Mouse (Mus musculus): ENCODE results near the gene Smpd1. TPM values are rescaled to one million over a fixed set of nuclear protein-coding genes. Genes with fewer than 3 reads are reported as not detected.

Smpd1 gene
- total RNA-seq, 2 experiments from 2014 or later: 97.4 to 114 TPM

DNA sequence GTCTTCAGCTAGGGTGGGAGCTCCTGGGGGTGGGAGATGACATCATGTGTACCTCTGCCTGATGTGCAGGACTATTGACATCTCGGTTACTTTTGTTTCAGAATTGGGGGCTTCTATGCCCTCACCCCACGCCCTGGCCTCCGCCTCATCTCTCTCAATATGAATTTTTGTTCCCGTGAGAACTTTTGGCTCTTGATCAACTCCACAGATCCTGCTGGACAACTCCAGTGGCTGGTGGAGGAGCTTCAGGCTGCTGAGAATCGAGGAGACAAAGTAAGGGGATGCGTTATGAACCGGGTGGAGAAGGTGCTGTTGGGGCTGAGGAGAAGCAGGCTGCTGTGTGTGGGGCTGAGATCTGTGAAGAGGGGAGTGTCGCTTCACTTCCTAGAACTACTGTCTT is 2.2 kb downstream of the Smpd1 start:
- no peak for DNase-seq (ENCODE audit: low spot score in 2 of 2)
- intact Hi-C loops (cut with DNase I): loop anchor here (5.0 kb wide), 2 partner anchors 81 to 186 kb away; partner anchors contain the start of gene Taf10

DNA sequence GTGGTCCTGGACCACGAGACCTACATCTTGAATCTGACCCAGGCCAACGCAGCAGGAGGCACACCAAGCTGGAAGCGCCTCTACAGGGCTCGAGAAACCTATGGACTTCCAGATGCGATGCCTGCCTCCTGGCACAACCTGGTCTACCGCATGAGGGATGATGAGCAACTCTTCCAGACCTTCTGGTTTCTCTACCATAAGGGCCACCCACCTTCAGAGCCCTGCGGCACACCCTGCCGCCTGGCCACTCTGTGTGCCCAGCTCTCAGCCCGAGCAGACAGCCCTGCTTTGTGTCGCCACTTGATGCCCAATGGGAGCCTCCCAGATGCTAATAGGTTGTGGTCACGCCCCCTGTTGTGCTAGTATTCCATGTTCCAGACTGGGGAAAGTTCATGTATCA is 3.5 kb downstream of the Smpd1 start:
- intact Hi-C loops (cut with DNase I): loop anchor here (5.0 kb wide), 2 partner anchors 80 to 185 kb away; partner anchors contain the start of gene Taf10
- no peak for DNase-seq (ENCODE audit: low spot score in 2 of 2)

DNA sequence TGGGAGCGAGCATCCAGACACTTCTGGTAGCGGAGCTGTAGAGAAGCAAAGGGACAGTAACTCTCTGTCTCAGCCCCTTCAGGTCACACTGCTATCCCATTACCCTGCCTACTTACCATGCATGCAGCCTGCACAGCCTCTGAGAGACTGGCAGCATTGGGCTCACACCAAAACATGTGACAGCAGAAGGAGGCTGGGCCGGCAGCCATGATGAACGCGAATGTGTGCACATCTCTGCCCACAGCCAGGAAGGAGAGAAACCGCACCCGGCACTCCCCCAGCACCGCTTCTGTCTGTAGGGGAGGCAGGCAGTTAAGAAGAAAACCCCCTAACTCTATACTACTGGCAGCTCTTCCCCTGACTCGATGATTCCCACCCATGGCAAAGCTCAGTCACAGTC is 4.9 kb downstream of the Smpd1 start:
- intact Hi-C loops (cut with DNase I): loop anchor here (5.0 kb wide), 2 partner anchors 78 to 183 kb away; partner anchors contain the start of gene Taf10
- DNase-seq (ENCODE audit: low spot score in 2 of 2): peak; percentile 77 to 81

DNA sequence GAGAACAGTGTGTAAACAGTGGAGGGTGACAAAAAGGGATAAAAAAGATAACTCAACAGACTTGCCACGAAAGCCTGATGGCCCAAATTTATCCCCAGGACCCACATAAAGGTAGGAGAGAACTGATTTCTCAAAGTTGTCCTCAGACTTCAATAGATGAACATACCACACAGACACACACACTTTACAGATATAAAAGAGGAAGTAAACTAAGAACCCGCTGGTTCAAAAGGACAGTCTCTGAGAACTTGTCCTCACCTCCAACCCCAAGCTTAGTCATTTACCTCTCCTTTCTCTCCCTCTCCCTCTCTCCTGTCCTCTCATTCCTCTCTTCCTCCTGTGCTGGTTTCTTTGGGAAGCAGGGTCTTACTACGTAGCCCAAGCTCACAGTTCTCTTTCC is 8.2 kb downstream of the Smpd1 start:
- DNase-seq (ENCODE audit: low spot score in 2 of 2): no peak
- intact Hi-C loops (cut with DNase I): no loop called here

DNA sequence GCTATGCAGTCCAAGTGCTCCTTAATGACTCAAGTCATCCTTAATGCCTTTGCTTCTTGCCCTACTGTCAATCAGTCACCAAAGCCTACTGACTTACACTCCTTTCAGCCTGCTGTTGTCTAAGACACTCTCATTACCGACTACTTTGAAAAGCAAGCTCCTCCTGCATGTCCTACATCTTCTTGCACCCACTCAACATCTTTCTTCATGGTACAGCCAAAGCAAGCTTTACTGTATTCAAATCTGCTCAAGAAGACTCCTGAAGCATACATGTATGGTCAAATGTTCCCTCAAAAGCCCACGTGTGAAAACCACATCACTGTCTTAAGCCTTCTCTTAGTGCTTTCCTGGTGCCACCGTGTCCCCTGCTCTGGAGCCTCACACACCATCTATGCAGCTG is 9.2 kb downstream of the Smpd1 start:
- no peak for DNase-seq (ENCODE audit: low spot score in 2 of 2)
- intact Hi-C loops (cut with DNase I): no loop called here

DNA sequence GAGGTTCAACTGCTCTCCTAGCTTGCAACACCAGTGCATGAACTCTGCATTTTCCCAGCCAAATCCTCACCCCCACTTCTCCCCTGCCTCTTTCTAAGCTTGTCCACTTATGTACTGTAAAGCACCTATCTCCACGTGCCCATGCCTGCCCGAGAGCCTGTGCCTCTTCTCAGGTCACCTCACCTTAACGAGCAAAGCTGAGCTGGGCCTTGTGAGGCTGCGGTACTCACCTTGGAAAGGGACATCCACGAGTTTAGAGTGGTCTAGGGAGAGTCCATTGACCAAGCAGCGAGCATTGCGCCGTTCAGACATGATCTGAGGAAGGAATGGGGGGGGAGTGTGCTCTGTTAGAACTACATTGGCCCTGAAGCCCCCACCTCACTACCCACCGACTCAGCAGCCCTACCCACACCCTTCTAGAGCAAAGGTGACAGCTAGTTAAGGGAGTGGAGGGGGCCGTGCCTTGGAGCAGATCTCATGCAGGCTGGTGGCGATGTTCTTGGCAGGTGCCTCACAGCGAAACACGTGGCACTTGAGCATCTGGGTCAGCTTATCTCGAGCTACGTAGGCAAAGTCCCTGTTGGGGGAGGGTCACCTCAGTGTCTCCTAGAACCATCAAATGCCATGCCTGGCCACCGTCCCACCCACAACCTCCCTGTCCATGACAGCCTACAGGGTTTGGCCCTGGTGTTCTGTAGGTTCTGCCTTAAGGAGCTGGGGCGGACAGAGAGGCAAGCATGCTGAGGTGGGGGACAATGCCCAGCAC is 11.1 kb downstream of the Smpd1 start:
- intact Hi-C loops (cut with DNase I): no loop called here
- DNase-seq (ENCODE audit: low spot score in 2 of 2): peak in 1 of 2 experiments; percentile 47

DNA sequence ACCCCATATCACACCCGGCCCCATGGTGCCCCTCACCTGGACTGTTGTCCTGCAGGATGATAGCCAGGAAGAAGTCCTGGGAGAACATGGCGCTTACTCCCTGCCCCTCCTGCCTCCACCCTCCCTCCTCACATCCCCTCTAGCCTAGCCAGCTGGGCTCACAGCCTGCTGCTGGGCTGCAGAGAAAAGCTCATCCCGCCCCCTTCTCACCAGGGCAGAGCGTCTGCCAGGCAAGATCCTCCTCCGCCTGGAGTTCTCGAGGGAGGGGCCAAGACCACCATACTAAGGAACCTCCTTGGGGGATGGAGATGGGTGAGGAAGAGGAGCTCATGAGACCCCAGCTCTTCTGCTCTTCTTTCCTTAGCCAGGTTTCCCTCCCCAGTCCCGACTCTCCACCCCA is 14.4 kb downstream of the Smpd1 start:
- DNase-seq (ENCODE audit: low spot score in 2 of 2): peak; percentile 80 to 81
- intact Hi-C loops (cut with DNase I): loop anchor here (2.0 kb wide), 1 partner anchor 64 kb away; the partner anchor contains the start of gene Trim3

DNA sequence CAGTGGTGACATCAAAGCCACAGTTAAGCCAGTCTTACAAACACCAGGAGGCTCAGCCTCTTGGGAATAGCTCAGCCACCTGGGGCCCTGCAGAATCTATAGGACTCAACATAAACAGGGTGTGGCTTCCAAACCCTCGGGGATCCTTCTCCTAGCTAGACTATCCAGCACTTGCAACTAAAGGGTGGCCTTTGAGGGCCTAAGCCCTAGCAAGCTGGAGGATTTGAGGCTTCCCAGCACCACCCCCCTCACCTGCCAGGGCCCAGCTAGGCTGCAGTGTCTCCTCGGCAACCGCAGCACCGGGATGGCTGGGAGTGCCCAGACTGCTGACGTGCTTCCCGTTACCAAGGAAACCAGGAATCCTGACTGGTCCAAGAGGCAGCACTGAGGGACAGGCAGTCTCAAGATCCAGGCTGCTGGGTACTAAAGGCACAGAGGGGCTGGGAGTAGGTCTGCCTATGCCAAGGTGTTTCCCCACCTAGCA is 14.9 kb downstream of the Smpd1 start:
- intact Hi-C loops (cut with DNase I): loop anchor here (2.0 kb wide), 1 partner anchor 64 kb away; the partner anchor contains the start of gene Trim3

DNA sequence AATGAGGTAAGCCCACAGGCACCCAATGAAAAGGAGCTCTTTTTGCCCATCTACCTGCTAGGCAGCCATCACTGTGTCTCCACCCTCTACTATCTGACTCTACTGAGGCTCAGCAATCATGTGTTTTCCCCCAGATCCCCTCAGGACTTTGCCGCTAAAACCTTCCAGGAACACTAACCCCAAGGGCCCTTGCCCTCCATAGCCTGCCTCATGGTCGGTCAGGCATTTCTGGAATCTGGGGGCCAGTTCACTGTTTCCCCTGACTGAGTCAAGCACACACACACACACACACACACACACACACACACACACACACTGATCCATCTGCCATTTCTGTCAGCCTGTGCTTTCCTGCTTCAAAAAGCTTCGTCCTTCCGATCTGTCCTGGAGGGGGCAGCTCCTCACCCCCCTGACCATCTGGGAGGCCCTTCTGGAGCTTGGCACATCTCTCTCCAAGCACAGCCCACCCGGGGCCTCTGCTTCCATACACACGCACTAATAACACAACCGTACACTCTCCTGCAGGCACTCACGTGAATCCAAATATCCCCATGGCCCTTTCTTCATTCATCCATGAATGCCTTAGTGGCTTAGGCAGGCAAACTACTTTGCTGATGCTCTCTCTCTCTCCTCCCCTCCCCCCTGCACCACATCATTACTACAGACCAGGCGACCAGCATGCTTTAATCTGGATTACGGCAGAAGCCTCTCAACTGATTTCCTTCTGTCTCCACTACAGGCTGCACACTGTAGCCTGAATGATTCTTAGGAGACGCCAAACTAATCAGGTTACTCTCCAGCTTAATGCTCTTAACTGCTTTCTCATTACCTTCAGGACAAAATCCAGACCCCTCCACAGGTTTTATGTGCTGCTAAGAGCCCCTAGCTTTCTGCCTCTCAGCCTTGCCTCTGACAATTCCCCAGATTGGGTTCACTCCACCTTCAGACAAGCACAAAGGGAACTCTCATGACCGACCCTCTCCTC is 15.6 kb downstream of the Smpd1 start:
- peak in 1 of 2 experiments; percentile 34 for DNase-seq (ENCODE audit: low spot score in 2 of 2)
- intact Hi-C loops (cut with DNase I): loop anchor here (2.0 kb wide), 1 partner anchor 63 kb away; the partner anchor contains the start of gene Trim3

More for the DNA sequence above, 14.9 kb downstream of the Smpd1 start:
- DNase-seq (ENCODE audit: low spot score in 2 of 2): peak; percentile 89

DNA sequence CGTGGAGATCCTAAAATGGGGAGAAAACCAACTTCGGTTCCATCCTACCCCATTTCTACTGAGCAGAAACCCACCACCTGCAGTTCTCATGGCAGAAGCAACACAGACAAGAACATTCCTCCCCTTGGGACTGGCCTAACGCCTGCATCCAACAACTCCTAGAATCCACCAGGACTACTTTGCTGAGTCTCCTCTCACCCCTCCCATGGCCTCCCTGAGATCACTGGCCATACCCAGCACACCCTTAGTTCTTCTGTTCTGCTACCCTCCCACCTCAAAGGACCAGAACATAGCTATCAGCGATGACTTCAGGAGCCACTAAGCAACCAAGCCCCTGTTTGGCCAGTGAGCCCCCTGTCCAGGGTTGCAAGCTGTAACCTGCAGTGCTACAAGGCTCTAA is 16.6 kb downstream of the Smpd1 start:
- DNase-seq (ENCODE audit: low spot score in 2 of 2): no peak
- intact Hi-C loops (cut with DNase I): no loop called here

DNA sequence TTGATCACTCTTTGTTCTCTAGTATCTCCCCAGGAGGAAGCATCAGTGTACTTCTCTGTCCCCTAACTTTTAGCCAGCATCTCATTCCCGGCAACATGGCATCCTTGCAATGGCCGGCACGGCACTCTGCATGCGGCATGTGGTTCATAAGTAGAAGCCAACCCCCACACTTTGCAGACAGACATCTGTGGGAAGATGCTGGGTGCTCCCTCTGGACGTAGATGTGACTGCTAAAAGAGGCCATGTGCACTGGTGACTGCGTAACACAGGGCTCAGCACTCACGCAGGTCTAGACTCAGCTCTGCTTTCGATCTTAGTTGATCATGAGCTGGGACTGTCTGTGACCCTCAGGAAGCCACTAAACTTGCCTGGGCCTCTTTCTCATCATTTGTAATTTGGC is 18.8 kb downstream of the Smpd1 start:
- peak in 1 of 2 experiments; percentile 47 for DNase-seq (ENCODE audit: low spot score in 2 of 2)

DNA sequence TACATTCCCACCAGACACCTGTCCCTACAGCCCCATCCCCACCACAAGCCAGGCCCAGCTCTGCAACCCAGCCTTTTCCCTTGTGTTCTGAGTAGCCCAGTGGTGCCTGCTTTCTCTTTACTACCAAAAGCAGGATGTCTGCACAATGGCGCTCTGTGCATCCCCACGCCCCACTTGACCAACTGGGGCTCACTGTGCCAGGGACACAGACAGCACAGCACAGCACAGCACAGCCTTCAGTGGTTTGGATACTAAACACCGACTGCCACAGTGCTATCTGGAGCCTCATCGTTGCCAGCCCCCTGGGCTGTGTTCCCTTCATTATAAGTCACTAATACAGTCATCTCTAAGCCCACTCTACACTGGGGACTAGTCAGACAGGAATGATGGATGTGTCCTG is 20.4 kb downstream of the Smpd1 start:
- DNase-seq (ENCODE audit: low spot score in 2 of 2): no peak

More for the DNA sequence above, 18.8 kb downstream of the Smpd1 start:
- intact Hi-C loops (cut with DNase I): no loop called here

DNA sequence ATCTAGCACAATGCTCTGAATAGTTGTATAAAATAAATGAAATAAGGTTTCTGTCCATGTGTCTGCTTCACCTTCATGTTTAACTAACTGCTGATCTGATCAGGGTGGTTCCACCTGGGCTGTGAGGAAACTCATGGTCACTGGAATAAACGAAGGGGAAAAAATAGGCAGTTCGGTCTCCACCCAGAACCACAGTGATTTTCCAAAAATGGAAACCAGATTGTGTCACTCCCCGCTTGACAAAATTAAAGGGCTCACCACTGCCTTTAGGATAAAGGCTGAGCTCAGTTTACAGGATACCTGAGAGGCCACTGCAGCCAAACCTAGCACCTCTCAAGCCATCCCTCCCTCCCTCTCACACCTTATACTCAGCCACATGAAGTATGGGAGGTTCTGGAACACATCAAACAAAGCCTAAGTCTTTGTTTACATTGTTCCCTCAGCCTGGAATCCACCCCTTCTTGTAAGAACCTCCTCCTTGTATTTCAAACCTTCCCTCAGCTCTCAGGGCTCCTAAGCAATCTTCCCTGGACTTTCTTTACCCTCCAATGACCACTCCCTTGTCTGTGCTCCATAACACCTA is 22.1 kb downstream of the Smpd1 start:
- no peak for DNase-seq (ENCODE audit: low spot score in 2 of 2)
- intact Hi-C loops (cut with DNase I): no loop called here

More for the DNA sequence above, 20.4 kb downstream of the Smpd1 start:
- intact Hi-C loops (cut with DNase I): no loop called here

DNA sequence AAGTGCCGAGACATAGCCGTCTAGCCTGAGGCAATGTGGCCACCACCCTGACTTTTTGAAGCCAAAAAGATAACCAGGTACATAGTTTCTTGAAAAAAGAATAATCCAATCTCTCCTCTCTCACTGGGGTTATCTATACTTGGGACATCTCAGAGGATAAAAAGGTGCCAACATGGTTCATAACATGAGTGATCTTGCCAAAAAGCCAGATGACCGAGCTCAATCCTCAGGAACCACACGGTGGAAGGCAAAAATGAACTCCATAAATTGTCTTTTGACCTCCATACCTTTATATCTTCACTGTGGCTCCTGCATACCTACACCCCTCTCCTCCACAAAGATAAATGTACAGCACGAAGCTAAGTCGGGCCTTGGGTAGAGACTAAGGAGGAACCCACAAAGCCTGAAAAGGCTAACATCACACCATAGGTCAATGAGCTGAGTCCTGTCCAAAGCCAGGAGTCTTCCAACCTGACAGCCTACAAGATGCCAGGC is 23.3 kb downstream of the Smpd1 start:
- intact Hi-C loops (cut with DNase I): no loop called here
- no peak for DNase-seq (ENCODE audit: low spot score in 2 of 2)

DNA sequence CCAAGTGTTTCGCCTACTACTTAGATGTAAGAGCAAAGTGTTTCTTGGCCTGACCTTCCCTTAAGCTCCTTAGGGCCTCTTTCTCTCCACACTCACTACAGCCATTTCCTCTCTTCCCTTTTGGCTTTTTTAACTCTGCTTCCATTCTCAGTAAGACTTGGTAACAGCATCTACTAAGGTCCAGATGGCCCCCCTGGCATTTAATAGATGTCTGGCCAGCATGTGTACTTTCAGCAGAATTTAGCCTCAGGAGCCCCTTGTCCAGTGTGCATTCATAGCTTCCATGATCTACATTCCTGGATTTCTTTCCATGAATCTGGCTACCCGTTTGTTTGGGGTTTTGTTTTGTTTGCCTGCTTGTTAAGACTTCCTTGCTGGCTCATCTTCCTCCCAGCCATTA is 24.3 kb downstream of the Smpd1 start:
- intact Hi-C loops (cut with DNase I): no loop called here
- DNase-seq (ENCODE audit: low spot score in 2 of 2): no peak

DNA sequence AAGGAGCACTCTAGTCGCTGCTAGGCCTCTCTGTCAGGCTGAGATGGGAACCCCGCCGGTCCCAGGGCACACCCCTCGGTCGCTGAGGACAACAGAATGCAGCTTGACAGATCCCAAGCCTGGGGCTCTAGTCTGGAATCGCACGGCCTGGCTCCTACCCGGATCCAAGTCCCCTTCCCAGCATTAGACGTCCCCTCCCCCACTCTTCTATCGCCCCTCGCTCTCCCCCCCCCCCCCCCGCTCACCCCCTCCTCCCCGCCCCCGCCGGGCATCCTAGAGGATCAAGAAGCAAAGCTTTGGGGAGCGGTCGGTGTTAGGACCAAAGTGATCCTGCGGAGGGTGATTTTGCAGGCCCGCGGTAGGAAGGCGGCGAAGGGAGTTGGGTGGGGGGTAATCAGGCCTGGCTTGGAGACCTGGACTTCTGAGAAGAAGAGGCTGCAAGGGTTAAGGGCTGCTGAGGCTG is 26.5 kb downstream of the Smpd1 start:
- peak in 1 of 2 experiments; percentile 32 for DNase-seq (ENCODE audit: low spot score in 2 of 2)
- intact Hi-C loops (cut with DNase I): loop anchor here (2.0 kb wide), 1 partner anchor 26 kb away; the partner anchor contains the start of gene Smpd1

DNA sequence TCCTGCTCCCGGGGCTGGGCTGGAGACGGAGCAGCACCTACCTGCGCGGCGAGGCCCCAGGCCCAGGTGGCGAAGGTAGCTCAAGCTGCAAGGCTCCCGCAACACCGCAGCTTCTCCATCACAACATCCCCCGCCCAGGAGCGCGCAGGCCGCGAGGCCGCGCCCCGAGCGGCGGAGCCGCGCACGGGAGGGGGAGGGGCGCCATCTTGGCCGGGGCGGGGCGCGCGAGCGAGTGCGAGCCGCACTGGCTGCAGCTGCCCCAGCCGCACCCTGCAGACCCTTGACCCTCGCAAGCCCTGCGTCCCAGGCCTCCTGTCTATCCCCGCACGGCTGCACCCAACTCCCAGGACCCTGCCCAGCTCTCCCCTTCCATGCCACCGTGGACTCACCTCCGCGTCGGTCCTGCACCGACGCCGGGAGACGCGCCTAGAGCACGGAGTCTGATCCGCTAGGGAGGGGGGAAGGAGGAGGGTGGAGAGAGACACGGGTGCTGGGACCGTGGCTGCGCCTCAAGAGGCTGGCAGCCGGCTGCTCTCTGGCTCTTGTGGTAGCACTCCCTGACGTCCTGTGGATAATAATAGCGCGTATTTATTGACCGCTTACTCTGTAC is 27.0 kb downstream of the Smpd1 start, which contains the start of gene Apbb1:
Gene Apbb1, minus strand, starts transcription at position 560 of the 610 bp plus-strand sequence.
- peak; percentile 82 to 87 for DNase-seq (ENCODE audit: low spot score in 2 of 2)
- intact Hi-C loops (cut with DNase I): loop anchor here (2.0 kb wide), 1 partner anchor 26 kb away; the partner anchor contains the start of gene Smpd1

DNA sequence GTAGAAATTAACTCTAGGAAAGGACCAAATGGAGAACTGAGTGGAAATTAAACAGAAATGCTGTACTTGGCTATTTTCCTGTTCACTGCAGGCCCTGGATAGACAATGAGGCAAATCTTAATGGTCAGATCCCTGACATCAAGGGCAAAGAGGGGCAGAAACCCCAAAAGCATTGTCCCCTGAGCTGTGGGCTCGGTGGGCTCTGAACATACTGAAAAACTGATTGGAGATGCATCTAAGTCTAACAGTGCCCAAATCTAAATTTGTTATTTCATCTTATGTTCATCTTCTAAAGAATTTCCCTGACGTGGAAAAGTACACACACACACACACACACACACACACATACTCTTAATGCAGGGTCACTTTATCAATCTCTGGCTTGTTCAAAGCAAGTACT is 27.8 kb downstream of the Smpd1 start:
- DNase-seq (ENCODE audit: low spot score in 2 of 2): no peak
- intact Hi-C loops (cut with DNase I): loop anchor here (2.0 kb wide), 1 partner anchor 27 kb away; the partner anchor contains the start of gene Smpd1
